Mouse (Mus musculus) G1E (cell line): ENCODE results near the gene Ralbp1.

Experiments used
- CTCF ChIP-seq: IDR thresholded peaks from 2 replicates; pipeline ENCODE4 v1.5.1; 2012; ENCODE audit warnings: low read depth, low read length, inconsistent platforms, mixed read lengths
- GATA1 ChIP-seq: IDR thresholded peaks from 2 replicates; pipeline ENCODE4 v1.6.1; 2012; ENCODE audit warnings: borderline replicate concordance, low read length, inconsistent platforms, mixed read lengths
- GATA2 ChIP-seq: IDR thresholded peaks from 2 replicates; pipeline ENCODE4 v1.6.1; 2012; ENCODE audit warnings: low read depth, low read length, inconsistent platforms, borderline replicate concordance

DNA sequence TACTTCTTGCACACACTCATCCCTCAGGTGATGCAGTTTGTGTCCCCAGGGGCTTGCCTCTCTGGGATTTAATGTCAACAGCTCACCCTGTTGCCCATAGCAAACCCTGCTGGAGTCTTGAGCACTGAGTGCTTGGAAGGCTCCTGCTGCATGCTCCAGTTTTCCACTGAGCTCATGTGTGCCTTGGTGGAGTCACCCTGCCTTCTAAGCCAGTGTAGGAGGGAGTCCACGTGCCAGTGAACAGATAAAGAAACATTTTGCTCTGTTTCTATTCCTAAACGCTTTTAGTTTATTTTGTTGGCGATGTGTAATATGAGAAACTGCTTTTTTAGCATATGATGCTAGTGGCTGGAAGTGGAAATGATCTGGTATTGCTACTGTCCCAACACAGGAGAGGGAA is 48.9 kb downstream of the Ralbp1 start:
- no peak for TF ChIP-seq CTCF
- no peak for TF ChIP-seq GATA2
- no peak for TF ChIP-seq GATA1
